Mouse (Mus musculus) layer of hippocampus, adult 9-10 months (tissue): ENCODE measurements around the gene Atg9b.
A peak's percentile ranks its signal among the peaks of the same experiment; 100 is the strongest.
"Not testable (repeated sequence)": the region's sequence is repeated elsewhere in the genome, so short reads cannot be mapped to it uniquely, and the experiment has no call there.

Experiments used
- DNase-seq: peaks from one replicate; pipeline ENCODE4 v3.0.0; 2022; ENCODE audit warnings: low spot score

Atg9b gene

DNA sequence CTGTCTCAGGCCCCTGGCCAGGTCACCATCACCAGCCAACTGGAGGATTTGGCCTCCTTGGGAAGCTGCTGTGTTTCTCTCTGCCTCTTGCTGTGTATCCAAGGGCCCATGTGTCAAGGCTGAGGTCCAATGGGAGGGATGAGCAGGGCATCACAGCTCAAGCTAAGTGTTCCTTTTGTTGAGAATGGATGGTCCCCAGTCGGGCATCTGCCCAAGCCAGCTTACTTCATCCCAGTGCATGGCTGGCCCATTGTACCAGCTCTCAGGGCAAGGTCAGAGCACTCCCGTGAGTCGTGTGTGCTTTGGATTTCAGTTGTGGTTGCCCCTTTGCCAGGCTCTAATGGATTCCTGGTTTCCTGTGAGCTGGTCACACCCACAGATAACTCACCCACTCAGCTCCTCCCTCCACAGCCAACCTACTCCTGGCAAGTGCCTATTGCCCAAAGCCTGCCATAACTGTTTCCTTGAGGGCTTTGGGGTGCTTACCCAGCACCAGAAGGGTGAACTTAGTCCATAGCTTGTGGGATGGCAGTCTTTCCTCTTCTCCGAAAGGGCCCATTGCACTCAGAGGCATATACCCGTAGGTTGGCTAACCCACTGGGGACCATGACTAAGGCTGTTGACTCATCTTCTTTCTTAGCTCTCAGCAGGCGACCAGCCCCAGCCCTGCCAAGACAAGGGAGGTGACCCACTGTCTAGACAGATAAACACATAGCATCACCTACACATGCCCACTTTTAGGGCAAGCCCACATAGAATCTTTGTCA, 12.8 kb upstream of the Atg9b start:
- no peak for DNase-seq

DNA sequence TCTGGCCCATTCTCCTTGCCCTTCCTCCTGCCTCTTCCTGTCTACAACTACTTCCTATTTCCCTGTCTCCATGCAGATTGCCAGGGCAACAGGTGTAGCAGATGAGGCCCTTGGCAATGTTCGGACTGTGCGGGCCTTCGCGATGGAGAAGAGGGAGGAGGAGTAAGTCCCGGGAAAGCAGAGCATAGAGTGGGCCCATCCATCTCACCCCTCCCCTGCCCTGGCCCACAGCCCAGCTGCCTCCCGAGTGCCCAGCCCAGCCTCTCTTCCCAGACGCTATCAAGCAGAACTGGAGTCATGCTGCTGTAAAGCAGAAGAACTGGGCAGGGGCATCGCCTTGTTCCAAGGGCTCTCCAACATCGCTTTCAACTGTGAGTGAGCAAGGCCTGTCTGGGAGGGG, 10.0 kb upstream of the Atg9b start:
- no peak for DNase-seq

DNA sequence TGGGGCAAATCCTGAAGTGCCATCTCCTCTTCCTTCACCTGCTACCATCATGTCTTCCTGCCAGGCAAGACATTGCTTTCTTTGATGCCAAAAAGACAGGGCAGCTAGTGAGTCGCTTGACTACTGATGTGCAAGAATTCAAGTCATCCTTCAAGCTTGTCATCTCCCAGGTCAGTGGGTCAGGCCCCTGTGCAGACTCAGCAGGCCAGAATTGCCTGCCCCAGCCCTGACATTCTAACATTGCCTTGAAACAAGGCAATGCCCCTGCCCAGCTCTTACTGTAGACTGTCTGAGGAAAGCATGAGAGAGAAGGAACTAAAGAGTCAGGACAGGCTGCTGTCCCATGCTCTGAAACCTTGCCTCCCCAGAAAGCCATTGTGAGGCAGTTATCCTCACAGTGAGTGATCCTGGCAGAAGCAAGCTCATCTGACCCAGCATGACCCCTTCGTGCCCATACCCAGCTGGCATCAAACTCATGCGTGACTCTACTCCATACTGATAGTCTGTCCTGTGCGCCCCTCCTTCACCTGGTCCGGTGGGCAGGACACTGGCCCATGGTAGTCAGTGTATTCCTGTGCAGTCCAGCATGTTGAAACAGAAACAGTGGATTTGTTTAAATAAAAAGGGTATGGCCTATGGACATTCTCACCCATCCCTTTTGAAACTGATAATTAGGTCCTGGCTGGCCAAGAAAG, 9.1 kb upstream of the Atg9b start:
- DNase-seq = no peak

DNA sequence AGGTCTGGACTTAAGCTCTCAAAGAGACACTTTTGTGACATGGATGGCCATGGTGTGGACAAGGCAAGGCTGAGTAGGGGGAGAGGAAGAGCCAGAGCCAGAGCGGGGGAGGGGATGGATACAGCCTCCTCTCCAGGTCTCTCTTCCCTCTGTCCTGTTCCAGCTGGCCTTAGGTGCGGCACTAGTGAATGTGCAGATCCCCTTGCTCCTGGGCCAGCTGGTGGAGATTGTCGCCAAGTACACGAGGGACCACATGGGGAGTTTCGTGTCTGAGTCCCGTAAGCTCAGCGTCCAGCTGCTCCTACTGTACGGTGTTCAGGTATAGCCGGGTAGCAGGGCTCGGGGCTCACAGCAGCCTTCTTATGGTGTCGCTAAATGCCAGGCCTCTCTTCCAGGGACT, 8.4 kb upstream of the Atg9b start:
- DNase-seq = no peak

DNA sequence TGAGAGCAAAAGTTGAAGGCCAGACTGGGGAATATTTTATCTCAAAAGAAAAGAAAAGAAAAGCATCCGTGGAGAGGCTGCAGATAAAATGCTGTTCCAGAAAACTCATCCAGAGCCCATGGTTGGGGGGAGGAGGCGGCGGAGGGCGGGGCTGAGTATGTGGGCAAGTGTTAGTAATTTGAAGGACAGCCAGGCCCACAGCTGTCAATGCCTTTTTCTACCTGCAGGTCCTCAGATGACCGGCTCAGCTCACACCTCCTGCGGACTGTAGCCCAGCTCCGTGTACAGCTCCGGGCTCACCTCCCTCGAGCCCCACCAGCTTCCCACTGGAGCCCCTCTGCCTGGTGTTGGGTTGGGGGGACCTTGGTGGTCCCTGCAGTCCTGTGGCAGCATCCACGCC, 7.7 kb upstream of the Atg9b start:
- DNase-seq = no peak

DNA sequence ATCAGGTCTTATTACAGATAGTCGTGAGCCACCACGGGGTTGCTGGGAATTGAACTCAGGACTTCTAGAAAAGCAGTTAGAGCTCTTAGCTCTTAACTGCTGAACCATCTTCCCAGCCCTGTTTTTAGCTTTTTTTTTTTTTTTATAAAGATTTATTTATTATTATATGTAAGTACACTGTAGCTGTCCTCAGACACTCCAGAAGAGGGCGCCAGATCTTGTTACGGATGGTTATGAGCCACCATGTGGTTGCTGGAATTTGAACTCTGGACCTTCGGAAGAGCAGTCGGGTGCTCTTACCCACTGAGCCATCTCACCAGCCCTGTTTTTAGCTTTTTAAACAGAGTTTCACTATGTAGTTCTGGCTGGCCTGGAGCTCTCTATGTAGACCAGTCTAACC, 4.3 kb upstream of the Atg9b start:
- not testable (repeated sequence) for DNase-seq

DNA sequence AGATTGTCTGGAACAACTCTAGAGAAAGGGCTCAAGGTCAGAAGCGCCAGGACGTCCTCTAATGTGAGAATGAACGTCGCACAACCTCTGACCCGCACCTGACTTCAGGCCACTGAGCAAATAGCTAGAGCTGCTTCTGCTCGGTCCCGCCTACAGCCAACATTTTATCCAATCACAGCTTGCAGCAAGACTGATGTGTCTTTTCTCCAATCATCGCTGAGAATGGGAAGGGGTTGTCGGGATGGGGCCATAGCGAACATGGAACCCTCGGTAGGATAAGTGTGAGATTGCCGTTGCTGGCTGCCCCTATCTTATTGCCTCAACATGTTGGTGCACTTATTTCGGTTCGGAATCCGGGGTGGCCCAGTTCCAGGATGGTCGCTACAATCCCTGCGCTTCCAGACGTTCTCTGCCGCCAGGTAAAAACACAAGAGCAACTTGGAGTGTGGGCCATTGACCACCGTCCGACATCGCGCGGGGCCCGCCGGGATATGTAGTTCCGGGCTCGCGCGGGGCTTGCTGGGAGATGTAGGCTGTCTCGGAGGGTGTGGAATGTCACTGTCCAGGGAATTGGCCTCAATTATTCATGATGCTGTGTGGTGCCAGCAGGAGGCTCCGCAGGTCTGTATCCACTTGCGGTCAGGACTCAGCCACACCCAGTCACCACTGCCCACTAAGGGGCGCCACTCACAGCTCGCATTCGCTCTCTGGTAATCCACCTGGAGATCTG, 2.4 kb upstream of the Atg9b start:
- DNase-seq = peak; percentile 98

DNA sequence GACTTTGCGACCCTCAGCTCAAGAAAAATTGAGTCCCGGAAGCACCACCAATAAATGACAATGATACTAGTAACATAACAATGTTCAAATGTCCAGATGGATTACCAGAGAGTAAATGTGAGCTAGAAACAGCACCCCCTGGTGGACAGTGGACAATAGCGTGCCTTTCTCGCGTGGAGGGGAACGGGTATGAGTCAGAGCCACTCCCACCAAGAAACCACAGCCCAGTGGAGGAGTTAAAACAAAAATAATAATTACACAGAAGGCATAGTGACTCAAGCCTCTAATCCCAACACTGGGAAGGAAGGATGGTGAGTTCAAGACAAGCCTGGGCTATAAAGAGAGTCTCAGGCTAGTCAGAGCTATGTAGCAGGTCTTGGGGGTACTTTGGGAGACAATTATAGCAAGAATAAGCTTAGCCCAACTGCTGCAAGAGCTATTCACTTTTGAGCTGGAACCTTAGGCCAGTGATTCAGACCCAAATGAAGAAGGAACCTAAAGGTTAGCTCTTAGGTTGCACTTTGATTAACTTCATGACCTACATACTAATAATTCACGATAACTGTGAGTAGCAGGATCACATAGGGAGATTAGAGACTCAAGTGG, 1.6 kb upstream of the Atg9b start, which contains the start of gene Abcb8:
TSS of gene Abcb8 (plus strand) at position 272 of the 606 bp plus-strand sequence.
- peak; percentile 82 for DNase-seq

DNA sequence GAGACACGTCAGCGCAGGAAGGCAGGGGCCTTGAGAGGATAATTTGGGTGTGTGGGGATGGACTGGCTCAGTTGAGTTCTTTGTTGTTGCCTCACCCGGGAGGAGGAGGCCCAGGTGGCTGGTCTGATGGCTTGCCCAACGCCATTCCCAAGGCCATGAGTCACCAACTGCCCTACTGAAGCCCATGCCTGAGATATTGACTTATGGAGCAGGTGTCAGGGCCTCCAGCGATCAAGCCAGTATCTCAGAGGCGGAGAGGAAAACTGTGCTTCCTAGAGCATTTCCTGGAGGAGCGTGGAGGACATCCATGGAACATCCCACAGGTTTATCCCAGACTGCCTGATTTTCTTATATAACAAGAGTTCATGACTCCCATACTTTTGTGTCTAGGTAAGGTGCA, 781 bp upstream of the Atg9b start:
- no peak for DNase-seq

DNA sequence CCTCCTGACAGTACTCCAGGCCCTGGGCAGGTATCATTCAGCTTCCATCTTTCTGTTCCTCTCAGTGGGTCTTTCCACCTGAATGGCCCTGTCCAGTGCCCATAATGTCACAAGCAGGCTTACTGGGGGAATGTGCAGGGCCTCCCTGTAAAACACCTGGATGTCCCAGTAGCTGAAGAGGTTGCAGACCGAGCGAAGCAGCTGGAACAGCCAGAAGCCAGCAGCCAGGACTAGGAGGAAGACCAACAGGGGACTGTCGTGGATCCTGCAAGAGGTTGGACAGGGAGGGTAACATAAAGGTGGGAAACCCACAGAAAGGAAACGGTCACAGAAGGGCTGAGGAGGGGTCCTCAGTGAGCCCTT, 2.3 kb downstream of the Atg9b start:
- DNase-seq = no peak

DNA sequence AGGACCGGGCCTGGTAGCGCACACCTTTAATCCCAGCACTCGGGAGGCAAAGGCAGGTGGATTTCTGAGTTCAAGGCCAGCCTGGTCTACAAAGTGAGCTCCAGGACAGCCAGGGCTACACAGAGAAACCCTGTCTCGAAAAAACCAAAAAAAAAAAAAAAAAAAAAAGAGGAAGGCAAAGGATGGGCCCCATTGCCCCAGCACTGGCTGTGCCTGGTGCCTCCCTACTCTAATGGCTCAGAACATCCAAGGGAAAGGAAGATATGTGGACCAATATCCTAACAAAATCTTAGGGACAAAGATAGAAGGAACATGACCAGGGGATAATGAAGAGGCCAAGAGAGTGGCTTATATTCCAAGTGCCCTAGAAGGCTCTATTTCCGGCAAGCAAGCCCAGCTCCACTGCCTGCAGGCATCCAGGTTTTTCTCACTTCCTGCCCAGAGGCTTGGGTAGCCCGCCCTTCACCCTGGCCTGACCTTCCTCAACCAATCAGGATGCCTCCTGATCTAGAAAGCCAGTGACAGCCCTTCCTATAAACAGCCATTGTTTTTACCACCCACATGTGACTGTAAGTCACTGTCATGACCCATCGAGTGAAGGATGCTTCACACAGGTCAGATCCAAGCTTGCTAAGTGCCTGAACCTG, 2.8 kb downstream of the Atg9b start:
- DNase-seq = no peak

DNA sequence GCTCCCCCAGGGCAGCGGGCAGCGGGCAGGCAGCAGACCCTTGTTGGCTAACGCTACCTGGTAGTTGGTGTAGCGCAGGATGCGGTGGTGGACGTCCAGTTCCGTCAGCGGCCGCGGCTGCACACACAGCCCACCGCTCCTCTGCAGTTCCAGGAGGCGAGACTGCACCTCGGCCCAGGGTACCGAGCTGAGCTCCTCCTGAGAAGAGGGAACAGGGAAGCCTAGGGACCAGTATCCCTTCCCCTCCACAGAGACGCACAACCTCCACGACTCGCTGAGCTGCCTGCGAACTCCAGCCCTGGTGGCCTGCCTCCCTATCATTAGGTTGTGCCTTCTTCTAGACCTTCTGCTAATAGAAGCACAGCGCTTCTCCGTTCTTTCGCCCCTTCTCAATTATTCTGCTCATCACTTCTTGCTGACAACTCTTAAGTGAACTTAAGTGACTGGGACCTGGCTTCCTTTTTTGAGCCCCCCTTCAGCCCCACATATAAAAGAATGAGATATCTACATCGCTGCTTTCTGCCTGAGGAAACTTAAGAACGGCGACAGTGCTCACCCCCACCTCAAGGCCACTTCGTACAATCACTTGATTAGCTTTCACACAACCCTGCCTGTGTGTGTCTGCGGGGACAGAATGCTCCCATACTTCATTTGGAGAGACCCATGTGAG, 3.6 kb downstream of the Atg9b start:
- DNase-seq = no peak

DNA sequence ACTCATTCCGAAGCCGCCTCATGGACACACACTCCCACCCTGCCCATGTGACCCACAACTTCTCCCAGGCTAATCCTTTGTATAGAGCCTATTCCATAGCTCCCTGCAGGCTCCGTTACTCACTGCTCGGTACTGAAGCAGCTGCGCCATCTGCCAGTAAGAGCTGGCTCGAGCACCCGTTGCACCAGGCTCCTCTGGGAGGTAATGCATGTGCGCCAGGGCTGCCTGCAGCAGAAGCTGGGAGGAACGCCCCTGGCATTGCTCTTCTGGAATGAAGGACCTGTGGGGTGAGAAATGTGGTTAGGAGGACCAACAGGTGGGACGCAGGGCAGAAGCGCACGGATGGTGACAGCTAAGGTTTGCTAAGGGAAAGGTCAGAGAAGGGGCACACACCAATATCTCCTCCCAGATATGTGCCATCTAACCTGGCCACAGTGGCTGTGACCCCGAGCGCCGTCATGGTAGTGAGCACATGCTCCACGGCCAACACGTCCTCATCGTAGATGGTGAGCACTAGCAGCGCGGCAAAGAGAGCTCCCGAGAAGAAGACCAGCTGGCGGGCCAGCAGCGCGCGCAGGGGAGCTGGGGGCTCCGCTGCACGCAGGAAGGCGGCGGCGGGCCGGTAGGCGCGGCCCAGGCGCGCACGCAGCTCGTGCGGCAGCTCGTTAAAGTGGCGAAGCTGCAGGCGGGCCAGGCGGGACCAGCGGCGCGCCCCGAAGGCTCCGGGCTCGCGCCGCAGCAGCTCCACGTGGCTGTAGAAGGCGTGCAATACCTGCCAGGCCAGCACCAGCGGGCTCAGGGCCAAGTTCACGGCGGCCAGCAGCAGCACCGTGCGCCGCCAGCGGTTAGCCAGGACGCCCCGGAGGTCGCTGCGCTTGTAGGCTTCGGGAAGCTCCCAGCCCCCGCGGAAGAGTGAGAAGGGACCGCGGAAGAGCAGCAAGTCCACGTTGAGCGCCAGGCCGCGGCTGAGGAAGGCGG, 4.4 kb downstream of the Atg9b start:
- DNase-seq = no peak

DNA sequence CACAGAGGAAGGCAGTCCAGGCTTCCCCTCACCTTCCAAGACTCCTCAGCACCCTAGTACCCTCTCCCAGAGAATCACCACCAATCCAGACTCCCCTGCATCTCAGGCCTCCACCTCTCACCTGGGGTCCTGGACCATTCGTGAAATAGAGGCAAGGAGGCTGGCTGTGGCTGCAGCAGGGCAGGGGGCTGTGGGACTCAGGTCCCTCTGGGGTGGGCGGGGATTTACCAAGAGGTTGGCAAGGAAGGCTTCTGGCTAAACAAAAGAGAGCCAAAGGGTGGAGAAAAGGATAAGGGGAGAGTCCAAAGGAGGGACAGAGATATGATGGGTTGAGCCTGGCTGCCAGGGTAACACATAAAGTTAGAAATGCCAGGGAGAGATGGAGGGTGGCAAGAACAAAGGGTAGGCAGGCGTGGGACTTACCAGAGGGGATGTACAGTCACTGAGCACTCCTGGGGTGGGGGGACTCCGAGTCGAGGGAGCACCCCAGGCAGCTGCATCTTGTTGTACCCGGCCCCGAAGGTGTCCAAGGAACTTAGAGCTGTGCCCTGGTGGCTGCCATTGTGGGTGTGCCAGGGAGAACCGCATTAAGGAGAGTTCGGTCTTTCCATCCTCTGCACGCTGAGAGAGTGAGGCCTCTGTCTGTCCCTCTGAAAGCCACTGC, 5.9 kb downstream of the Atg9b start:
- no peak for DNase-seq

DNA sequence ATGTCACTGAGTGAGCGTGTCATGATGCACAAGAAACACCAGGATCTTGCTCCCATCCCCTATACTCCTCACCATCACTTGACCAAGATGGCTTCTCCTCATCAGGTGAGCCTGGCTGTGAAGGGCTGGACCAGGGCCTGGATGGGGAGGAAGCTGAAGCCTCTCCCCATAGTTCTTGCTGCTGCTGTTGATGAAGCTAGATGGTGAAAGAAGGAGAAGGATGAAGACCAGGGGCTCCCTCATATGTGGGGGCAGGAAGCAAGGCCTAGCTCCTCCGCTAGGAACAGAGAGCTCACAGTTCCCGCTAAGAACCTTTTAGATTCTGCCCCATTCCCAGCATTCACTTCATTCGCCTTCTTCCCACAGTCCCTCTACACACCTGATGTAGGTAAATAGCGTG, 6.6 kb downstream of the Atg9b start:
- no peak for DNase-seq

DNA sequence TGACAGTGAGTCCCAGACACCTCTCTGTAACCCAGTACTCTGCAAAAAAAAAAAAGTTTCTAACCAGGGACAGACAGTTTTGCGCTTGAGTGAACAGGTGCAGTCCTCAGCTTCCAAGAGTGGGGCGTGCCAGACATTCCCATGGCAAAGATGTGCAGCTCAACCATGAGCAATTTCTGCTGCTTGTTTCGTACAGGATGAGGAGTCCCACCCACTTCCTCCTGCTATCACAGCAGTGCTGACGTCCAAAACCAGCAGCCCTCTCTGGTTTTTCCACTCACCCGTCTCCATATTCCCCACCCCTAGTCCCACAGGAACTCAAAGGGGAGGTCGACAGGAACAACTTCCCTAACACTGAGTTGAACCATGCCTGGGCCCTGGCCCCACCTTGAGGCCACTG, 7.5 kb downstream of the Atg9b start:
- DNase-seq = no peak

DNA sequence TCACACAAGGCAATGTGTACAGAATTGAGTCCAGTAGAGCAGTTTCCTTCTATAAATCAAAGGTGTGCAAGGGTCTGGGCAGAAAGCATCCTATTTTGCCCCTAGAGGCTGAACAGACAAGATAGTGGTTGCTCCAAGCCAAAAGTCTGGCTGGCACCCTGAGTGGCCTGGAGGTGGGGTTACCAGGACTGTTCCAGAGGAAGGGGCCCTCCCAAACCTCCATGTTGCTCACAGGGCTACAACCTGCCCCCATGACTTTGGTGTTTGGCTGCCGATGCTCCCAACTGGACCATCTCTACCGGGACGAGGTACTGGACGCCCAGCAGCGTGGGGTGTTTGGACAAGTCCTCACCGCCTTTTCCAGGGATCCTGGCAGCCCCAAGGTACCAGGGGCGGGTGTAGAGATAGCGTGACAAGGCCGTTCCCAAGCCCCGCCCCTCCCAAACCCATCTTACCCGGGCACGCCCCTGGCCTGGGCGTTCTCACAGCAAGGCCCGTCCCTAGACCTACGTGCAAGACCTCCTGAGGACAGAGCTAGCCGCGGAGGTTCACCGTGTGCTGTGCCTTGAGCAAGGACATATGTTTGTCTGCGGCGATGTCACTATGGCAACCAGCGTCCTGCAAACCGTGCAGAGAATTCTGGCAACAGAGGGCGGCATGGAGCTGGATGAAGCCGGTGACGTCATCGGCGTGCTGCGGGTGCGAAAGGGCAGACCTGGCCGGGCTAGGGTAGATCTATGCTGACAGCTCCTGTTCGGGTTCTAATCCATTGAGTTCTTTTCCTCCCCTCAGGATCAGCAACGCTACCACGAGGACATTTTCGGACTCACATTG, 8.7 kb downstream of the Atg9b start:
- peak; percentile 89 for DNase-seq

DNA sequence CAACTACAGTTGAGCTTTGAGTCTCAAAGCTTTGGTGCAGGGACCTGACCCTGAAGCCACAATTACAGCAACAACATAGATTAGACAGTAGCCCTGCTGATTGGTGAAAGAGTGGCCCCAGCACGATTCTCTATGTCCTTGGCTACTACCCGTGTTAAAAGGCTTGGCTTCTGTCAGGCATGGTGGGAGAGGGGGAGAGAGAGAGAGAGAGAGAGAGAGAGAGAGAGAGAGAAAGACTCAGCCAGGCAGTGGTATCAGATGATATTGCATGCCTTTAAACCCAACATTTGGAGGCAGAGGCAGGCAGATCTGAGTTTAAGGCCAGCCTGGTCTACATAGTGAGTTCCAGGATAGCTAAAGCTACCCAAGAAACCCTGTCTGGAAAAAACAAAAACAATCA, 10.0 kb downstream of the Atg9b start:
- no peak for DNase-seq

DNA sequence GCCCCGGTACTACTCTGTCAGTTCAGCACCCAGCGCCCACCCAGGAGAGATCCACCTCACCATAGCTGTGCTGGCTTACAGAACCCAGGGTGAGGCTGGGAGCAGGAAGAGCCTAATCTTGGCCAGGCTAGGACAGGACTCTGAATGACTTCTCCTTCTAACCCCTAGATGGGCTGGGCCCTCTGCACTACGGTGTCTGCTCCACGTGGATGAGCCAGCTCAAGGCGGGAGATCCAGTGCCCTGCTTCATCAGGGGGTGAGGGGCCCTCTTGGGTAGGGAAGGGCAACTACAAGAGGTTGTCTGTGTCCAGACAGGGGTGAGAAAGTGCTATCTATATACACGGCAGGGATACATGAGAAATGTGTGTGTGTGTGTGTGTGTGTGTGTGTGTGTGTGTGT, 10.5 kb downstream of the Atg9b start:
- no peak for DNase-seq
